Mouse (Mus musculus) brown adipose tissue, adult 24 weeks (tissue): ENCODE measurements at regions not wholly inside any gene's neighbourhood (a gene's known extent, or its start where the extent isn't known, plus 50 kb on each side); places are given as distances from the start of the nearest gene placed in this dataset.
"Not testable (repeated sequence)": the region's sequence is repeated elsewhere in the genome, so short reads cannot be mapped to it uniquely, and the experiment has no call there.

Experiments
- H3K27ac ChIP-seq: fragments of 200-500 bp; replicated peaks from 2 replicates; pipeline ENCODE4 v1.5.1; 2012; ENCODE audit warnings: low read depth, mild to moderate bottlenecking, low read length
- H3K4me1 ChIP-seq: fragments of 200-500 bp; 2 replicates; pipeline ENCODE4 v1.6.1; 2012; ENCODE audit warnings: low read length, mixed read lengths; ENCODE audit not compliant: control insufficient read depth, insufficient read depth, insufficient read length
- H3K4me3 ChIP-seq: fragments of 200-500 bp; 2 replicates; pipeline ENCODE4 v1.5.1; 2012; ENCODE audit warnings: low read depth, mild to moderate bottlenecking, low read length, moderate library complexity; ENCODE audit not compliant: insufficient read depth

- not testable (repeated sequence) for H3K4me1 ChIP-seq, H3K27ac ChIP-seq, H3K4me3 ChIP-seq
These were observed 119.2 kb upstream of the Gm21119 start for GRCm38 (mm10) chr8:20495542-20495941.

DNA sequence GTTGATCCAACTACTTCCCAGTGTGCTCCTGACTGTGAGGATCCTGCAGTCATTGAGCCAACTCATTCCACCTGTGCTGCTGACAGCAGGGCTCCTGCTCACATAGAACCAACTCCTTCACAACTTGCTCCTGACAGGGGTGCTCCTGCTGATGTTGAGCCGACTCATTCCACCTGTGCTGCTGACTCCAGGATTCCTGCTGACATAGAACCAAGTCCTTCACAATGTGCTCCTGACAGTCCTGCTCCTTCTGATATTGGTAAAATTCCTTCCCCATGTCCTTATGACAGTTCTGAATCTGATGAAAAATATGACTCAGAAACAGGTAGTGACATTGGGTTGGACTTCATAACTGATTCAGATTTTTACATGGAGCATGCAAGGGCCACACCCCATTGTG, 100.8 kb upstream of the Gm21119 start:
- not testable (repeated sequence) for H3K4me1 ChIP-seq, H3K27ac ChIP-seq, H3K4me3 ChIP-seq

DNA sequence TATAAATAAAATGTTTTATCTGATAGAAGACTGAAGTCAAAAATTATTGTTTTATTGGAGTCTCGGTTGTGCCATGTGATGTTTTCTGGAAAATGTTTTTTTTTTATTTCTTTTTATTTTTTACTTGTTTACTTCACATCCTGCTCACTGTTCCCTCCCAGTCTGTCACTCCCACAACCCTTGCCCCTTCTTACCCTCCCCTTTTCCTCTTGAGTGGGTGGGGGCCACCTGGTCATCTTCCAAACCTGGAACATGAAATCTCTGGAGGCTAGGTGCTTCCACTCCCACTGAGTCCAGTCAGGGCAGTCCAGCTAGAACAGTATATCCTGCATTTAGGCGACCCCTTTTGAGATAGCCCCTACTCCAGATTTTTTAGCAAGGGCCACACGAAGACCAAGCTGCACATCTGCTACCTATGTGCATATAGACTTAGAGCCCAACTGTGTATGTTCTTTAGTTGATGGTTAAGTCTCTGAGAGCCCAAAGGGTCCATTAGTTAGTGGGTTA, 98.3 kb upstream of the Gm21119 start:
- not testable (repeated sequence) for H3K27ac ChIP-seq, H3K4me3 ChIP-seq, H3K4me1 ChIP-seq

- H3K27ac ChIP-seq, H3K4me1 ChIP-seq, H3K4me3 ChIP-seq: not testable (repeated sequence)
These were observed 97.2 kb upstream of the Gm21119 start for GRCm38 (mm10) chr8:20517551-20517950.

DNA sequence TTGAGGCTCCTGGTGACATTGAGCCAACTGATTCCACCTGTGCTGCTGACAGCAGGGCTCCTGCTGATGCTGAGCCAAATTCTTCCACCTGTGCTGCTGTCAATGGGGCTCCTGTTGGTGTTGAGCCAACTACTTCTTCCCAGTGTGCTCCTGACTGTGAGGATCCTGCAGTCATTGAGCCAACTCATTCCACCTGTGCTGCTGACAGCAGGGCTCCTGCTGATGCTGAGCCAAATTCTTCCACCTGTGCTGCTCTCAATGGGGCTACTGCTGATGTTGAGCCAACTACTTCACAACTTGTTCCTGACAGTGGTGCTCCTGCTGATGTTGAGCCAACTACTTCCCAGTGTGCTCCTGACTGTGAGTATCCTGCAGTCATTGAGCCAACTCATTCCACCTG, 90.2 kb upstream of the Gm21119 start:
- H3K4me3 ChIP-seq, H3K27ac ChIP-seq, H3K4me1 ChIP-seq: not testable (repeated sequence)

- not testable (repeated sequence) for H3K4me3 ChIP-seq, H3K27ac ChIP-seq, H3K4me1 ChIP-seq
These were observed 85.7 kb upstream of the Gm21119 start for GRCm38 (mm10) chr8:20529048-20529447.

DNA sequence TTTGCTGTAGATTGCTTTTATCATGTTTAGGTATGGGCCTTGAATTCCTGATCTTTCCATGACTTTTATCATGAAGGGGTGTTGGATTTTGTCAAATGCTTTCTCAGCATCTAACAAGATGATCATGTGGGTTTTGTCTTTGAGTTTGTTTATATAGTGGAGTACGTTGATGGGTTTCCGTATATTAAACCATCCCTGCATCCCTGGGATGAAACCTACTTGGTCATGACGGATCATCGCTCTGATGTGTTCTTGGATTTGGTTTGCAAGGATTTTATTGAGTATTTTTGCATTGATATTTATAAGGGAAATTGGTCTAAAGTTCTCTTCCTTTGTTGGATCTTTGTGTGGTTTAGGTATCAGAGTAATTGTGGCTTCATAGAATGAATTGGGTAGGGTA, 75.7 kb upstream of the Gm21119 start:
- H3K27ac ChIP-seq, H3K4me3 ChIP-seq, H3K4me1 ChIP-seq: not testable (repeated sequence)

GRCm38 (mm10) chr8:20544084-20544483, 70.6 kb upstream of the Gm21119 start:
- not testable (repeated sequence) for H3K4me3 ChIP-seq, H3K27ac ChIP-seq, H3K4me1 ChIP-seq

GRCm38 (mm10) chr8:20545347-20545746, 69.4 kb upstream of the Gm21119 start:
- H3K4me1 ChIP-seq, H3K4me3 ChIP-seq, H3K27ac ChIP-seq: not testable (repeated sequence)

DNA sequence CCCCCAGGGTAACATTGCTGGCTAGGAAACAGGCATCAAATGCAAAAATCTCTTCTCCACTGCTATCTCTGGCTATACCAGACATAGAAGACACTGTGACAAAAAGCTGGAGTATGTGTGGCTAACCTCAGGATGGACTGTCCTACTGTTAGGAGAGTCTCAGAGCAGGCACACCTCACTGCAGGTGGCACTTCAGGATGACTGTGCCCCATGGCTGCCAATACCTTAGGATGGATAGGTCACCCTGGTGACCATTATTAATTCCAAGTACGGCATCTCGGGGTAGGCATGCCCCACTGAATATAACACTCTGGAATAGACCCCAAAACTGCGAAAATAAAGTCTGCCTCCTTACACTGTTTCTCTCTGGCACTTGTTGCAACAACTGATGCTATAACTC, 68.3 kb upstream of the Gm21119 start:
- not testable (repeated sequence) for H3K4me1 ChIP-seq, H3K27ac ChIP-seq, H3K4me3 ChIP-seq

DNA sequence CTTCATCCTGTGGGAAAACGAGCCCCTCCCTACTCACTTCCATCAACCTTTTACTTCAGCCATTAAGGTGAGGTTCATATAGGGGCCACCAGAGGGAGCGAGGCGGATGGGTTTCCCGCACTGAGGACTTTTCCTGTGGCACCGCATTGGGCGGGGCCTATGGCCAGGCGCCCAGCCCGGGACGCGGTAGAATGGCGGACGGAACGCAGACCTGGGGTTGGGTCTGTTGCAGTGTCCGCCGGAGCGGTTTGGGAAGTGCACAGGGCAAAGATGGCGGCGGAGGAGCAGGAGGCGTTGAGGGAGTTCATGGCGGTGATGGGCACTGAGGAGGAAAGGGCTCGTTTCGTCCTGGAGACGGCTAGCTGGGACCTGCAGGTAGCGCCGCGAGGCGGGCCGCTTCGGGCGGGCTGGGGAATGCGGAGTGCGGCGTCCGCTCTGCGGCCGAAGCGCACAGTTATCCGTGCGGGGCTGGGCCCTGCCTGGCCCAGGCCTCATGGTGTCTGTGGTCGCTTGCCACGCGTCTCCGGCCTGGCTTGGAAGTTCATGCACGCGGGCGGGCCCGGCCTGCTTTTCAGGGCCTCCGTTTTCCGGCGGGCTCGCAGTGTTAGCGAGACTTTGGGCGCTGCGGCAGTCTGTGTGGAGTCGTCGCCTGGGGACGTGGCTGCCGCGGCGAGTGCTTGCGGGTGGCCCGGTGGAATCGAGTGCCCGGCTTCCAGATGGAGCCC, 64.5 kb upstream of the Gm21119 start:
- peak overlapping the region; percentile 65 for H3K4me3 ChIP-seq
- not testable (repeated sequence) for H3K27ac ChIP-seq, H3K4me1 ChIP-seq

DNA sequence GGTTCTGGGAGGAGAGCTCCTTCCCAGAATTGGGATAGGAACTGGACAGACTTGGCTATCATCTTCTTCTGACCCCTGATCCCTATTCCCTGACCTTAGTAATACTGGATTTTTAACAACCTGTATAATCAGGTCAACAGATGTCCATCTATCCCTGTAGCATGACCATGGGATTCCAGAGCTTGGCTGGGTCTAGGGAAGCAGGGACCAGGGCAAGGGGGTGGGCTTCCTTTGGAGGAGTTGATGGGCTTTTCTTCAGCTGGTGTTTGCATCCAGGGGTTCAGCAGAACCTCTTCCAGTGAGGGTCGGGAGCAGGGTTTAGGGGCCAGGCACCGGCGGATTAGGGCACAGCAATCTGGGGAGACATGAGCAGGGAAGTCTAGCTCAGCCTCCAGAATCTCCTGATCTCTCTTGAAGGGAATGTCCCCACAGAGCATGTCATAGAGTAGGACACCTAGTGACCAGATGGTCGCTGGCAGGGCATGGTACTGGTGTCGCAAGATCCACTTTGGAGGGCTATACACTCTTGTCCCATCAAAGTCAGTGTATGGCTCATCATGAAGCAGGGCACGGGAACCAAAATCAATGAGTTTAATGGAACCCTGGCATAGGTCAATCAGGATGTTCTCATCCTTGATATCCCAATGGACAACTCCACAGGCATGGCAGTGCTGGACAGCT, 58.1 kb upstream of the Gm21119 start:
- H3K27ac ChIP-seq, H3K4me1 ChIP-seq, H3K4me3 ChIP-seq: not testable (repeated sequence)

GRCm38 (mm10) chr8:20557184-20557583, 57.5 kb upstream of the Gm21119 start:
- H3K4me1 ChIP-seq, H3K27ac ChIP-seq: not testable (repeated sequence)
- peak overlapping the region; percentile 42 for H3K4me3 ChIP-seq

DNA sequence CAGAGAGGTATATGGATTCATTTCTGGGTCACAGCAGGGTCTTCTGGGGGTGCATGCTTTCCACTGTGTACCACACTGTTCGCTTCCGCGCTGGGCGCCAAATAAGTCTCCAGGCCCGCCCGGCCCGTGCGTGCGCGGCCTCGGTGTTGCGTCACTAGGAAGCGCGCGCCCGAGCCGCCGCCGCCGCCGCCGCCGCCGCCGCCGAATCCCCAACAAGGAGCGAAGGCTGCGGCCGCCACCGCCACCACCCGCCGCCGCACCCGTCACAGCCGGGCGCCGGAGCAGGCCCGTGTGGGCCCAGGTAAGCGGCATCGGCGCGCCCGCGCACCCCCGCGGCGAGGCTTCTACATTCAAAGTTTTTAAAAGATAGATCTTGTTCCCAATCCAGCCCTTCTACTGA, 57.1 kb upstream of the Gm21119 start:
- not testable (repeated sequence) for H3K27ac ChIP-seq
- peak overlapping the region; percentile 42 for H3K4me3 ChIP-seq

More for the DNA sequence above, 57.1 kb upstream of the Gm21119 start:
- not testable (repeated sequence) for H3K4me1 ChIP-seq
